Comparison of ENCODE assay signal across 8 mouse cellular contexts in the genomic region with DNA sequence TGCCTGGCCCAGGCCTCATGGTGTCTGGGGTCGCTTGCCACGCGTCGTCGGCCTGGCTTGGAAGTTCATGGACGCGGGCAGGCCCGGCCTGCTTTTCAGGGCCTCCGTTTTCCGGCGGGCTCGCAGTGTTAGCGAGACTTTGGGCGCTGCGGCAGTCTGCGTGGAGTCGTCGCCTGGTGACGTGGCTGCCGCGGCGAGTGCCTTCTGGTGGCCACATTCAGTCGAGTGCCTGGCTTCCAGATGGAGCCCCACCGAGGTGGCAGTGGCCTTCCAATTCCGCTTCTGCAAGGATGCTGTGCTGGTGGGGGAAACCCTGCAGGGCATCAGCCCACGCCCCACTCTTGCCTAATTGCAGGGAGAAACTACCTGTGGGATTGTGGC.
A peak's percentile ranks its signal among the peaks of the same experiment; 100 is the strongest.
DNase-seq lines count a peak whose midpoint lies in the region; ATAC-seq and TF ChIP-seq lines count a peak whose summit lies in the region.
"Not testable (repeated sequence)": the region's sequence is repeated elsewhere in the genome, so short reads cannot be mapped to it uniquely, and the experiment has no call there.

No protein-coding gene starts in this region.

- H3K9ac ChIP-seq in forebrain, embryonic 14.5 days (ENCODE audit: low read length), result peak overlapping the region; percentile 50
- peak overlapping the region; percentile 40; the same call in 1 of the 2 replicates for H3K9ac ChIP-seq in hindbrain, embryonic 11.5 days (ENCODE audit: low read depth, low read length)
- peak overlapping the region; percentile 67 for H3K9ac ChIP-seq in kidney, postnatal 0 days (ENCODE audit: low read depth, low read length)
- peak overlapping the region; percentile 69 for H3K9ac ChIP-seq in liver, postnatal 0 days (replicated peaks)
- peak overlapping the region; percentile 26; the same call in 1 of the 2 replicates for H3K9ac ChIP-seq in midbrain, embryonic 15.5 days
- H3K9ac ChIP-seq in stomach, embryonic 15.5 days, result peak overlapping the region; percentile 56

- DNase-seq in forebrain, embryonic 14.5 days (ENCODE audit: low spot score), result peak; percentile 16
- not testable (repeated sequence) for DNase-seq in hindbrain, embryonic 11.5 days (ENCODE audit: low spot score); kidney, postnatal 0 days (ENCODE audit: low spot score); liver, postnatal 0 days

- H3K36me3 ChIP-seq in E14TG2a.4 (ENCODE audit: insufficient read depth, low read length), result peaks cover 21% of the 10 kb centered on the region
- not testable (repeated sequence) for H3K36me3 ChIP-seq in forebrain, embryonic 14.5 days (ENCODE audit: control insufficient read depth, insufficient read depth, low read length); hindbrain, embryonic 11.5 days (ENCODE audit: control insufficient read depth, insufficient read depth, low read length); kidney, postnatal 0 days (ENCODE audit: insufficient read depth, low read length); liver, postnatal 0 days (replicated peaks; ENCODE audit: insufficient read depth, low read length); midbrain, embryonic 15.5 days (replicated peaks); stomach, embryonic 15.5 days

- peak overlapping the region; percentile 89 for H3K4me3 ChIP-seq in E14TG2a.4 (replicated peaks; ENCODE audit: low read length)
- peak overlapping the region; percentile 38 for H3K4me3 ChIP-seq in forebrain, embryonic 14.5 days (ENCODE audit: low read depth, low read length)
- peak overlapping the region; percentile 38 for H3K4me3 ChIP-seq in hindbrain, embryonic 11.5 days (ENCODE audit: low read depth, low read length)
- H3K4me3 ChIP-seq in kidney, postnatal 0 days (replicated peaks; ENCODE audit: low read depth, low read length), result peak overlapping the region; percentile 40
- H3K4me3 ChIP-seq in liver, postnatal 0 days (ENCODE audit: low read depth, low read length), result peak overlapping the region; percentile 56
- peak overlapping the region; percentile 43 for H3K4me3 ChIP-seq in midbrain, embryonic 15.5 days
- H3K4me3 ChIP-seq in stomach, embryonic 15.5 days (replicated peaks), result peak overlapping the region; percentile 57

- H3K27me3 ChIP-seq in E14TG2a.4 (ENCODE audit: insufficient read depth, low read length); forebrain, embryonic 14.5 days (replicated peaks; ENCODE audit: control insufficient read depth, insufficient read depth, low read length); hindbrain, embryonic 11.5 days (ENCODE audit: control insufficient read depth, insufficient read depth, low read length); kidney, postnatal 0 days (ENCODE audit: insufficient read depth, low read length); liver, postnatal 0 days (ENCODE audit: insufficient read depth, low read length); midbrain, embryonic 15.5 days (replicated peaks); stomach, embryonic 15.5 days (replicated peaks): not testable (repeated sequence)

- TF ChIP-seq CTCF in E14TG2a.4 (conservative IDR thresholded peaks at IDR 0.05; ENCODE audit: low read length); kidney, postnatal 0 days (IDR thresholded peaks at IDR 0.05; ENCODE audit: low read depth); liver, postnatal 0 days (IDR thresholded peaks at IDR 0.05; ENCODE audit: low read depth): not testable (repeated sequence)

- not testable (repeated sequence) for TF ChIP-seq EP300 in liver, postnatal 0 days (IDR thresholded peaks at IDR 0.05; ENCODE audit: low read depth)

- not testable (repeated sequence) for H3K4me1 ChIP-seq in E14TG2a.4 (replicated peaks; ENCODE audit: low read depth, low read length); forebrain, embryonic 14.5 days (ENCODE audit: control insufficient read depth, insufficient read depth, low read length); hindbrain, embryonic 11.5 days (replicated peaks; ENCODE audit: control insufficient read depth, insufficient read depth, low read length); kidney, postnatal 0 days (replicated peaks; ENCODE audit: insufficient read depth, low read length); liver, postnatal 0 days (ENCODE audit: insufficient read depth); midbrain, embryonic 15.5 days; stomach, embryonic 15.5 days

- WGBS in forebrain, embryonic 14.5 days, result 34% methylated on average over 26 of the region's 26 CpGs
- 23% methylated on average over 26 of the region's 26 CpGs for WGBS in hindbrain, embryonic 11.5 days
- WGBS in kidney, postnatal 0 days, result 24% methylated on average over 26 of the region's 26 CpGs
- 21% methylated on average over 26 of the region's 26 CpGs for WGBS in liver, postnatal 0 days (ENCODE audit: insufficient replicate concordance)
- 32% methylated on average over 26 of the region's 26 CpGs for WGBS in midbrain, embryonic 15.5 days
- whole genome bisulfite sequencing in stomach, embryonic 15.5 days, result 21% methylated on average over 26 of the region's 26 CpGs

- H3K4me2 ChIP-seq in forebrain, embryonic 14.5 days (ENCODE audit: low read length), result peak overlapping the region; percentile 53
- peak overlapping the region; percentile 44 for H3K4me2 ChIP-seq in hindbrain, embryonic 11.5 days (replicated peaks; ENCODE audit: low read depth, low read length)
- peak overlapping the region; percentile 68 for H3K4me2 ChIP-seq in kidney, postnatal 0 days (ENCODE audit: low read length)
- peak overlapping the region; percentile 75 for H3K4me2 ChIP-seq in liver, postnatal 0 days (ENCODE audit: low read depth, low read length)
- peak overlapping the region; percentile 58 for H3K4me2 ChIP-seq in midbrain, embryonic 15.5 days
- peak overlapping the region; percentile 83 for H3K4me2 ChIP-seq in stomach, embryonic 15.5 days

- 0 out of 2 replicates have a peak, but pooled peaks have one; percentile 23 for ATAC-seq in common myeloid progenitor, adult 5-6 weeks (replicated peaks; ENCODE audit: low read depth, poor library complexity, severe bottlenecking)
- peak; percentile 48; the same call in 1 of the 2 replicates for ATAC-seq in forebrain, embryonic 14.5 days
- peak; percentile 72 for ATAC-seq in hindbrain, embryonic 11.5 days (ENCODE audit: low FRiP score)
- not testable (repeated sequence) for ATAC-seq in kidney, postnatal 0 days (replicated peaks; ENCODE audit: low FRiP score, low read depth); liver, postnatal 0 days; stomach, embryonic 15.5 days (ENCODE audit: insufficient read depth, low FRiP score, low read depth)
- peak; percentile 75 for ATAC-seq in midbrain, embryonic 15.5 days (replicated peaks)

- not testable (repeated sequence) for H3K27ac ChIP-seq in forebrain, embryonic 14.5 days (ENCODE audit: low read depth, low read length); hindbrain, embryonic 11.5 days (ENCODE audit: low read depth, low read length); kidney, postnatal 0 days; liver, postnatal 0 days (ENCODE audit: low read depth); midbrain, embryonic 15.5 days; stomach, embryonic 15.5 days

- peaks cover 43% of the 10 kb centered on the region for H3K9me3 ChIP-seq in E14TG2a.4 (ENCODE audit: low read length)
- not testable (repeated sequence) for H3K9me3 ChIP-seq in forebrain, embryonic 14.5 days (replicated peaks; ENCODE audit: control insufficient read depth, low read length); hindbrain, embryonic 11.5 days (ENCODE audit: control insufficient read depth, low read length); kidney, postnatal 0 days (replicated peaks; ENCODE audit: low read length); liver, postnatal 0 days (ENCODE audit: low read length); midbrain, embryonic 15.5 days; stomach, embryonic 15.5 days

Comparison
In these comparisons a context has a peak if more than half of its experiments do, and no peak if none do; other contexts are left out.
1. H3K4me3 ChIP-seq: peak in every context shown above with its lines; median percentile 89 in E14TG2a.4; 57 in stomach, embryonic 15.5 days; 56 in liver, postnatal 0 days; 43 in midbrain, embryonic 15.5 days; 40 in kidney, postnatal 0 days; 38 in forebrain, embryonic 14.5 days; 38 in hindbrain, embryonic 11.5 days.